Mouse (Mus musculus) stomach, postnatal 0 days (tissue): ENCODE data around the gene Disp1.

Source experiments
- CTCF ChIP-seq: IDR thresholded peaks from 2 replicates; pipeline ENCODE4 v1.5.1; 2016; ENCODE audit warnings: antibody characterized with exemption, low read depth, mild to moderate bottlenecking, moderate library complexity
- EP300 ChIP-seq: optimal IDR thresholded peaks from 2 replicates; pipeline ENCODE3; 2016; ENCODE audit warnings: antibody characterized with exemption

GRCm38 (mm10) chr1:183237901-183238300 is 16.6 kb upstream of the Disp1 start:
- TF ChIP-seq EP300 (no peak), CTCF (peak; percentile 90)
